Mouse (Mus musculus): ENCODE results near the gene Prrx1.

GRCm38 (mm10) chr1:163304837-163305236, 8.7 kb downstream of the Prrx1 start:
- TF ChIP-seq CTCF (IDR thresholded peaks at IDR 0.05; ENCODE audit: control insufficient read depth, insufficient read depth, insufficient replicate concordance, low read depth, low read length) (no peak), POLR2A (IDR thresholded peaks at IDR 0.05; ENCODE audit: control insufficient read depth, low read depth, low read length) (no peak)
